Mouse (Mus musculus): Measurements from ENCODE around the gene Cenph.
A peak's percentile ranks its signal among the peaks of the same experiment; 100 is the strongest.

- TF ChIP-seq GATA1 (IDR thresholded peaks at IDR 0.05; ENCODE audit: low read length) (no peak), TAL1 (IDR thresholded peaks at IDR 0.05; ENCODE audit: low read length) (peak; percentile 47; the same call in 1 of the 3 replicates)
Observed at GRCm38 (mm10) chr13:100743346-100744035, 32.2 kb downstream of the Cenph start.
